In the genomic region with DNA sequence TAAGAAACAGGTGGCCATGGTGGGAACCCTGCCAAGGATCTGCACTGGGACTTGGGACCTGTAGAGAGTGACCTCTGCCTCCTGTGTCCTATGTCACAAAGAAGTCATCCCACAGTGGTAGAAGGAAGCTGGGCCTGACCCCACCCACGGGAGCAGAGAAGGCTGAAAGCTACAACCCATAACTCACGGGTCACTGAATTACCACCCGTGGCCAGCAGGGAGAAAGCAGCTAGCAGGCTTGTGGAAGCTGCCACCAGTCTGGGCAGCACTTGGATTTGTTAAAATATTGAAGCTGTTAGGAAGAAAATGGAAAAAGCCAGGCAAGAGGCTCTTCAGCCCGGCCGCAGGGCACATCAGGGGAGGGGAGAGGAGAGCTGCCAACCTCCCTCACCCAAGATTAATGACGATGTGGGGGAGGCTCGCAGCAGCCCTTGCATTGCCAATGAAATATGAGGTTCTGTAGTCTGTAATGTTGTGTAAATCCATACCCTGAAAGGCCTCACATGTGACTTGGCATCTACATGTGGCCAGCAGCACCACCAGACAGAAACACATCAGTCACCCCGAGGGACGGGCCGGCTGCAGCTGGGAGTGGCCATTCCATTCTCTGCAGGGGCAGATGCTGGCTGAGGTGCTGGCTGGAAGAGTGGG, we compare ENCODE assay signal across 12 mouse cellular contexts.
DNase-seq lines count a peak whose midpoint lies in the region; ATAC-seq and TF ChIP-seq lines count a peak whose summit lies in the region.
"Had no signal": no experiment of that assay in that cellular context is flagged by ENCODE, and none has a peak within 500 bp of the region (broad histone marks: within the 10 kb centered on the region; RNA-seq: fewer than 3 reads in every experiment).

No protein-coding gene starts in this region.

- TF ChIP-seq EP300 in heart, adult 2 months (IDR thresholded peaks at IDR 0.05; ENCODE audit: insufficient read depth, low read depth, low read length) = no peak

- H3K4me2 ChIP-seq in embryonic facial prominence, embryonic 14.5 days (ENCODE audit: low read depth, low read length) = no peak overlapping the region
- no peak overlapping the region for H3K4me2 ChIP-seq in midbrain, postnatal 0 days (ENCODE audit: low read depth, low read length, poor library complexity, severe bottlenecking)
- no peak overlapping the region for H3K4me2 ChIP-seq in midbrain, embryonic 13.5 days (replicated peaks)
- no peak overlapping the region for H3K4me2 ChIP-seq in stomach, embryonic 15.5 days

- no peaks in the 10 kb centered on the region for H3K36me3 ChIP-seq in embryonic facial prominence, embryonic 14.5 days (ENCODE audit: control insufficient read depth, insufficient read depth, low read length)
- no peaks in the 10 kb centered on the region for H3K36me3 ChIP-seq in embryonic facial prominence, embryonic 10.5 days (replicated peaks)
- no peaks in the 10 kb centered on the region for H3K36me3 ChIP-seq in midbrain, postnatal 0 days (ENCODE audit: insufficient read depth, low read length)
- no peaks in the 10 kb centered on the region for H3K36me3 ChIP-seq in midbrain, embryonic 13.5 days
- no peaks in the 10 kb centered on the region for H3K36me3 ChIP-seq in stomach, embryonic 15.5 days
- no peaks in the 10 kb centered on the region for H3K36me3 ChIP-seq in heart, adult 2 months (ENCODE audit: control insufficient read depth, insufficient read depth, low read length)

- H3K4me1 ChIP-seq in embryonic facial prominence, embryonic 14.5 days (ENCODE audit: control insufficient read depth, insufficient read depth, low read length) = no peaks in the 10 kb centered on the region
- peaks cover 6% of the 10 kb centered on the region; the same call in 1 of the 2 replicates for H3K4me1 ChIP-seq in embryonic facial prominence, embryonic 10.5 days
- peaks cover 6% of the 10 kb centered on the region; the same call in 1 of the 2 replicates for H3K4me1 ChIP-seq in midbrain, postnatal 0 days (ENCODE audit: insufficient read depth, low read length)
- H3K4me1 ChIP-seq in midbrain, embryonic 13.5 days (replicated peaks) = peaks cover 24% of the 10 kb centered on the region
- no peaks in the 10 kb centered on the region for H3K4me1 ChIP-seq in stomach, embryonic 15.5 days
- H3K4me1 ChIP-seq in heart, adult 2 months (ENCODE audit: control insufficient read depth, insufficient read depth, low read length) = no peaks in the 10 kb centered on the region

- TF ChIP-seq POLR2A in heart, adult 2 months (IDR thresholded peaks at IDR 0.05; ENCODE audit: insufficient read depth, low read depth, low read length) = no peak

- no peak for ATAC-seq in embryonic facial prominence, embryonic 14.5 days (ENCODE audit: low read depth)
- no peak for ATAC-seq in midbrain, postnatal 0 days (ENCODE audit: low FRiP score)
- no peak for ATAC-seq in midbrain, embryonic 13.5 days
- peak; percentile 43; the same call in 1 of the 2 replicates for ATAC-seq in stomach, embryonic 15.5 days (ENCODE audit: insufficient read depth, low FRiP score, low read depth)

- peak; percentile 48 for TF ChIP-seq CTCF in midbrain, postnatal 0 days (IDR thresholded peaks at IDR 0.05)
- no peak for TF ChIP-seq CTCF in gastrocnemius, adult 2 months (IDR thresholded peaks at IDR 0.05)
- no peak for TF ChIP-seq CTCF in heart, adult 2 months (IDR thresholded peaks at IDR 0.05)

- no peak overlapping the region for H3K4me3 ChIP-seq in embryonic facial prominence, embryonic 14.5 days (ENCODE audit: low read depth, low read length)
- H3K4me3 ChIP-seq in embryonic facial prominence, embryonic 10.5 days = no peak overlapping the region
- no peak overlapping the region for H3K4me3 ChIP-seq in midbrain, postnatal 0 days (ENCODE audit: low read depth, low read length)
- no peak overlapping the region for H3K4me3 ChIP-seq in midbrain, embryonic 13.5 days (replicated peaks)
- no peak overlapping the region for H3K4me3 ChIP-seq in stomach, embryonic 15.5 days (replicated peaks)
- no peak overlapping the region for H3K4me3 ChIP-seq in gastrocnemius, adult 2 months
- no peak overlapping the region for H3K4me3 ChIP-seq in heart, adult 2 months

- no peak overlapping the region for H3K27ac ChIP-seq in embryonic facial prominence, embryonic 14.5 days (replicated peaks; ENCODE audit: low read depth, low read length)
- no peak overlapping the region for H3K27ac ChIP-seq in embryonic facial prominence, embryonic 10.5 days (replicated peaks)
- no peak overlapping the region for H3K27ac ChIP-seq in midbrain, postnatal 0 days (ENCODE audit: low read depth, low read length)
- H3K27ac ChIP-seq in midbrain, embryonic 13.5 days = no peak overlapping the region
- H3K27ac ChIP-seq in stomach, embryonic 15.5 days = no peak overlapping the region
- no peak overlapping the region for H3K27ac ChIP-seq in gastrocnemius, adult 2 months
- H3K27ac ChIP-seq in heart, adult 2 months = no peak overlapping the region

- H3K79me2 ChIP-seq in heart, adult 2 months (replicated peaks; ENCODE audit: control insufficient read depth, insufficient read depth, low read length) = no peaks in the 10 kb centered on the region

- peak; percentile 17 for DNase-seq in embryonic facial prominence, embryonic 14.5 days (ENCODE audit: low spot score)
- no peak for DNase-seq in embryonic facial prominence, embryonic 10.5 days (ENCODE audit: low spot score)
- DNase-seq in midbrain, postnatal 0 days (ENCODE audit: low spot score) = peak; percentile 30
- peak; percentile 18 for DNase-seq in kidney, postnatal 14 days
- DNase-seq in gastrocnemius, adult 2 months = no peak
- no peak for DNase-seq in heart, adult 2 months
- DNase-seq: adrenal gland, postnatal 25 days; cerebellum, adult 9-11 months; gastrocnemius, postnatal 14 days; liver had no signal

- H3K9ac ChIP-seq in embryonic facial prominence, embryonic 14.5 days (ENCODE audit: low read depth, low read length) = no peak overlapping the region
- H3K9ac ChIP-seq in midbrain, postnatal 0 days (replicated peaks; ENCODE audit: low read length, poor library complexity, severe bottlenecking) = no peak overlapping the region
- H3K9ac ChIP-seq in midbrain, embryonic 13.5 days (replicated peaks) = no peak overlapping the region
- no peak overlapping the region for H3K9ac ChIP-seq in stomach, embryonic 15.5 days
- H3K9ac ChIP-seq in heart, adult 2 months (ENCODE audit: low read depth, low read length) = no peak overlapping the region

- 42% methylated on average over 10 of the region's 10 CpGs for WGBS in embryonic facial prominence, embryonic 14.5 days
- 71% methylated on average over 10 of the region's 10 CpGs for WGBS in embryonic facial prominence, embryonic 10.5 days
- 65% methylated on average over 10 of the region's 10 CpGs for WGBS in midbrain, postnatal 0 days
- WGBS in midbrain, embryonic 13.5 days = 75% methylated on average over 10 of the region's 10 CpGs
- 24% methylated on average over 10 of the region's 10 CpGs for WGBS in stomach, embryonic 15.5 days
- WGBS in heart, adult 2 months = 59% methylated on average over 10 of the region's 10 CpGs

- no peaks in the 10 kb centered on the region for H3K9me3 ChIP-seq in embryonic facial prominence, embryonic 14.5 days (ENCODE audit: control insufficient read depth, low read length)
- no peaks in the 10 kb centered on the region for H3K9me3 ChIP-seq in embryonic facial prominence, embryonic 10.5 days
- no peaks in the 10 kb centered on the region for H3K9me3 ChIP-seq in midbrain, postnatal 0 days (ENCODE audit: low read length)
- H3K9me3 ChIP-seq in midbrain, embryonic 13.5 days = no peaks in the 10 kb centered on the region
- H3K9me3 ChIP-seq in stomach, embryonic 15.5 days = no peaks in the 10 kb centered on the region

- H3K27me3 ChIP-seq in embryonic facial prominence, embryonic 14.5 days (replicated peaks; ENCODE audit: control insufficient read depth, insufficient read depth, low read length) = no peaks in the 10 kb centered on the region
- H3K27me3 ChIP-seq in embryonic facial prominence, embryonic 10.5 days (replicated peaks; ENCODE audit: low read depth, poor library complexity, severe bottlenecking) = 0 out of 2 replicates have a peak, but pooled peaks cover 6% of the 10 kb centered on the region
- no peaks in the 10 kb centered on the region for H3K27me3 ChIP-seq in midbrain, postnatal 0 days (ENCODE audit: insufficient read depth, low read length)
- peaks cover 6% of the 10 kb centered on the region; the same call in 1 of the 2 replicates for H3K27me3 ChIP-seq in midbrain, embryonic 13.5 days
- H3K27me3 ChIP-seq in stomach, embryonic 15.5 days (replicated peaks) = no peaks in the 10 kb centered on the region
- no peaks in the 10 kb centered on the region; the same call in 1 of the 2 replicates for H3K27me3 ChIP-seq in heart, adult 2 months (ENCODE audit: control insufficient read depth, insufficient read depth, low read length)

- intact Hi-C loops in gastrocnemius, adult 2 months (cut with DNase I) = no loop called here
- intact Hi-C loops in heart, adult 2 months (cut with DNase I) = no loop called here

Comparison
In these comparisons a context has a peak if more than half of its experiments do, and no peak if none do; other contexts are left out.
1. DNase-seq: peak in embryonic facial prominence, embryonic 14.5 days (single experiment), midbrain, postnatal 0 days (single experiment) and kidney, postnatal 14 days (single experiment); none in embryonic facial prominence, embryonic 10.5 days (single experiment), gastrocnemius, adult 2 months (single experiment) and heart, adult 2 months (0 of 2).